Mouse (Mus musculus) ES-Bruce4 (cell line): Measurements from ENCODE around the gene Mettl27.

Source experiments
- CTCF ChIP-seq: IDR thresholded peaks from one replicate; pipeline ENCODE4 v1.8.1; 2011; ENCODE audit warnings: low read depth, low read length
- EP300 ChIP-seq: IDR thresholded peaks from 2 replicates; pipeline ENCODE4 v1.6.1; 2011; ENCODE audit warnings: low read depth, low read length; ENCODE audit not compliant: insufficient read depth
- POLR2A ChIP-seq: IDR thresholded peaks from one replicate; pipeline ENCODE4 v1.8.1; 2011; ENCODE audit warnings: low read length; ENCODE audit not compliant: insufficient read depth

DNA sequence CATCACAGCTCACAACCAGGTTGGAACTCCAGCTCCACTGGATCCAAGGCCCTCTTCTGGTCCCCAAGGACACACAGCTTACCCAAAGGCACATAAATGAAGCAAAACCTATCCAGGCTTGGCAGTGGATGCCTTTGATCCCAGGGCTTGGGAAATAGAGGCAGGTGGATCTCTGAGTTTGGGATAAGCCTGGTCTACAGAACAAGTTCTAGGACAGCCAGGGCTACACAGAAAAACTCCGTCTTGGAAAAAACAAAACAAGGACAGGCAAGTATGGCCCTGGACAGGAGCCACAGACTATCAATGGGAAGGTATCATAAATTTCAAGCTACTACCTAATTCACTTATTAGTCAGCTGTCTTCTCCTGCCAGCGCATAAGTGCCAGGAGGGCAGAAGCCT lies 29.4 kb downstream of the Mettl27 start:
- TF ChIP-seq POLR2A (no peak), EP300 (no peak), CTCF (no peak)
